Mouse (Mus musculus): Measurements from ENCODE around the gene Inpp4a.

GRCm38 (mm10) chr1:37324569-37324968 is 24.9 kb downstream of the Inpp4a start:
- TF ChIP-seq CTCF (conservative IDR thresholded peaks at IDR 0.05; ENCODE audit: low read length) = no peak
- TF ChIP-seq NANOG (IDR thresholded peaks at IDR 0.05; ENCODE audit: borderline replicate concordance, low read length) = no peak
